Mouse (Mus musculus) C2C12 (cell line): Measurements from ENCODE around the gene Gm5089. TPM values are rescaled to one million over a fixed set of nuclear protein-coding genes. Genes with fewer than 3 reads are reported as not detected.

Experiments used
- H3K27me3 ChIP-seq: one replicate; pipeline ENCODE4 v1.6.1; 2011; ENCODE audit not compliant: control insufficient read depth, insufficient read depth, insufficient read length
- H3K36me3 ChIP-seq: one replicate; pipeline ENCODE4 v1.6.1; 2011; ENCODE audit not compliant: control insufficient read depth, insufficient read depth
- H3K4me3 ChIP-seq: one replicate; pipeline ENCODE4 v1.5.1; 2011; ENCODE audit warnings: mild to moderate bottlenecking, control low read depth; ENCODE audit not compliant: poor library complexity, insufficient read depth, severe bottlenecking
- H3K79me2 ChIP-seq: one replicate; pipeline ENCODE4 v1.6.1; 2011; ENCODE audit not compliant: control insufficient read depth, insufficient read depth
- H3K79me3 ChIP-seq: one replicate; pipeline ENCODE4 v1.6.1; 2011; ENCODE audit warnings: low read depth, control low read depth
- H3ac ChIP-seq: one replicate; pipeline ENCODE3; 2011; ENCODE audit warnings: low read depth; ENCODE audit not compliant: control insufficient read depth, insufficient read length
- CEBPB ChIP-seq: IDR thresholded peaks from one replicate; pipeline ENCODE4 v1.6.1; 2011; ENCODE audit warnings: low read depth, mild to moderate bottlenecking, control low read depth, moderate library complexity
- CTCF ChIP-seq: IDR thresholded peaks from one replicate; pipeline ENCODE4 v1.5.1; 2011; ENCODE audit not compliant: control insufficient read depth, insufficient read depth, insufficient read length
- FOSL1 ChIP-seq: IDR thresholded peaks from one replicate; pipeline ENCODE4 v1.8.0; 2011; ENCODE audit warnings: mild to moderate bottlenecking, low read length; ENCODE audit not compliant: poor library complexity, insufficient read depth, severe bottlenecking
- MAX ChIP-seq: IDR thresholded peaks from one replicate; pipeline ENCODE4 v1.6.1; 2011; ENCODE audit warnings: mild to moderate bottlenecking, control low read depth
- MYOD1 ChIP-seq: IDR thresholded peaks from one replicate; pipeline ENCODE4 v1.6.1; 2011; ENCODE audit warnings: low read depth; ENCODE audit not compliant: control insufficient read depth, insufficient read length
- MYOG ChIP-seq: IDR thresholded peaks from one replicate; pipeline ENCODE4 v1.6.1; 2011; ENCODE audit not compliant: control insufficient read depth, insufficient read length; ENCODE audit errors: extremely low read depth
- USF1 ChIP-seq: IDR thresholded peaks from one replicate; pipeline ENCODE4 v1.6.1; 2011; ENCODE audit warnings: low read depth, mild to moderate bottlenecking, control low read depth, moderate library complexity
- polyA plus RNA-seq: library from polyadenylated mRNA; unstranded; fragments of >200 nt; fragmentation: generic; extraction: Trizol; gene quantifications from one replicate; pipeline ENCODE4 v1.2.1, GENCODE M21; 2012; ENCODE audit warnings: missing spikeins

Gm5089 gene
- polyA plus RNA-seq, 1 experiment, result not detected

DNA sequence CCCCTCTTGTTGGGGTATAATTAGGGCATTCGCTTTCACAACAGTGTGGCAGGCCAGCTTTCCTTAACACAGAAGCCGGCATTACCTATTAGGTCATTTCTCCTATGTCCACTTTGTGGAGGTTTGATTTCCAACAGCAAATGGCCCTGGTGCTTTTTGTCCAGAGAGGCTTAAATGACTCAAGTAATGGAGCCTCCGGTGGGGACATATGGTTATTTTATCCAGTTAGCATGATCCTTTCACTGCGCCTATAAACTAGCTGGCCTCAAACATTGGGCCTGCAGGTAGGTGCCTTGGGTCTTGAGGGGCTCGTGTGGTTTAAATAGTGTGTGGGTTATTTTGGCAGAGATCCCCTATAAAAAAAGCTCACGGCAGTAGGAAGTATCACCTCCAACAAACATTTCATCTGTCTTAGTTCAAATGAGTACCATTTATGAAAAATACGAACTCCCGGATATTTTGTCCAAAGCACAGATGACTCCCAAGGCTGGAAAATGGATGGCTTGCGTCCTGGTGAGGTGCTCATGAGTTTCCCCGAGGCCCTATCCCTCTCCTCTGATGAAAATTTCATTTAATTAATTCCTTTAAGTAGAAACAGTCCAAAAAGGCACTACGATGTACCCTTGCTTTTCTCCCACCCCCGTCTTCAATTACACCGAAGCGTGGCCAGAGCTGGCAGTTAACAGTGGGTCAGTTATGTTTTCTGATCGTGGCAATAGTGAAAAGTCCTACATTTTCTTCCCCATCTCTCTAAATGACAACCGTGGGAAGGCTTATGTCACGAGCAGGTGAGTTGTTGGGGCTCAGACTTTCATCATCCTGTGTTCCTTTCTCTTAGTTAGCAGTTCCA, 64.4 kb downstream of the Gm5089 start:
- Histone ChIP-seq H3ac (no peak overlapping the region), H3K4me3 (no peak overlapping the region), H3K79me3 (no peaks in the 10 kb centered on the region), H3K27me3 (no peaks in the 10 kb centered on the region), H3K79me2 (no peaks in the 10 kb centered on the region), H3K36me3 (no peaks in the 10 kb centered on the region)
- TF ChIP-seq CTCF (no peak), CEBPB (no peak), USF1 (no peak), MAX (no peak), FOSL1 (no peak), MYOG (no peak), MYOD1 (no peak)

DNA sequence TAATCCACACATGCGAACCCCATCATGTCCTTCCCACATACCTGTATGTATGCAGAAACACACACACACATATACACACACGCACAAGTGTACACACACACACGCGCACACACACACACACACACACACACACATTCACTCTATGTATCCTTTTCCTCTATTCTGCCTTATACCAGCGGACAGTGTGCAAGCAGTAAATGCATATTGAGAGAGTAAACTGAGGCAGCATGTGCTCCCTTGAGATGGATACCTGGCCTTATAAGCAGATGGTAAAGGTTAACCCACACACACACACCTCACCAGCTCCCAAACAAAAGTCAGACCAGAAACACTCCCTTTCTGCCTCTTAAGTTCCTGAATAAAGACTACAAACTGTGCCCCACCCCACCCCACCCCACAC, 65.2 kb downstream of the Gm5089 start:
- Histone ChIP-seq H3K4me3 (no peak overlapping the region), H3K27me3 (no peaks in the 10 kb centered on the region), H3ac (no peak overlapping the region), H3K36me3 (no peaks in the 10 kb centered on the region), H3K79me2 (no peaks in the 10 kb centered on the region), H3K79me3 (no peaks in the 10 kb centered on the region)
- TF ChIP-seq MYOD1 (no peak), CTCF (no peak), MAX (no peak), MYOG (no peak), CEBPB (no peak), FOSL1 (no peak), USF1 (no peak)

DNA sequence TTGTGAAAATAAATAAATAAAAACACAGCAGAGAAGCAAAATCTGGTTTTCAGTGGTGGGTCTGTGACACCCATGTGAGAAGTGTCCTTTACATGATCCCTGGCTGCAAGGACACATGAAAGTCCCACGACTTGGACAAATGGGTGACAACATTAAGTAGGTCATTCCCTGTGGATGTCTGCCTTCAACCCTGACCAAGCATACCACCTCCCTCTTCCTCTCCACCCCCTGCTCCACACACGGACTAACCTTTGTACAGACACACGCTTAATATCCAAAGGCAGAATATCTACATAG, 65.7 kb downstream of the Gm5089 start:
- no peaks in the 10 kb centered on the region for H3K79me3 ChIP-seq
- TF ChIP-seq MAX (no peak), MYOG (no peak), USF1 (no peak), FOSL1 (no peak), CTCF (no peak), MYOD1 (no peak), CEBPB (no peak)
- H3ac ChIP-seq, result no peak overlapping the region
- no peak overlapping the region for H3K4me3 ChIP-seq
- H3K27me3 ChIP-seq, result no peaks in the 10 kb centered on the region
- H3K79me2 ChIP-seq, result no peaks in the 10 kb centered on the region
- no peaks in the 10 kb centered on the region for H3K36me3 ChIP-seq

Other genes starting within 250 kb of the Gm5089 start
- gene Zic5, start 14.6 kb upstream of the Gm5089 start, polyA plus RNA-seq, result 0.76 TPM
- gene Zic2, start 24.3 kb upstream of the Gm5089 start, polyA plus RNA-seq, result 2.5 TPM
- not detected for gene Gm10837, start 39.5 kb upstream of the Gm5089 start, polyA plus RNA-seq
- 10.3 TPM for gene Pcca, start 83.2 kb upstream of the Gm5089 start, polyA plus RNA-seq